Mouse (Mus musculus): ENCODE measurements around the gene Obox6.

Obox6 gene

DNA sequence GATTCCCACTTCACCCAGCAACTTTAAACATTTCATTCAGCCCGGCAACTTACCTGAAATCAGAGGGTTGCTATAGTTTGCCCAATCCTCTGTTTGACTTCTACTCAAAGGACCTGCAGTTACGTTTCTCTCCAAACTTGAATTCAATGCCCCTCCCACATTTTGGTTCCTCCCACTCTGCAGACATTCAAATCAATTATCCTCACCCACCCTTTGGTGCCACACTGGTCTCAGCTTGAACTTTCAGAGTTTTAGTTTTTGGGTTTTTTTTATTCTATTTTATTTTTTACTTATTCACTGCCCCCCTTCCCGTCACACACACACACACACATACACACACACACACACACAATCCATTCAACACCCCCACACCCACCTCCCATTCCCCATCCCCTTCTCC, at the start of gene Obox6:
Gene Obox6, minus strand, starts transcription at position 101 of the 400 bp plus-strand sequence.
- ATAC-seq (ENCODE audit: insufficient number of reproducible peaks, low FRiP score, low TSS enrichment) = no peak

- no peak for ATAC-seq (ENCODE audit: insufficient number of reproducible peaks, low FRiP score, low TSS enrichment)
Observed at GRCm38 (mm10) chr7:15884127-15884526, 44.6 kb upstream of the Obox6 start.

GRCm38 (mm10) chr7:15882317-15882716, 42.8 kb upstream of the Obox6 start, which contains the start of gene Crxos:
Gene Crxos, plus strand, starts transcription at chr7:15882617.
- ATAC-seq (ENCODE audit: insufficient number of reproducible peaks, low FRiP score, low TSS enrichment) = no peak

- ATAC-seq (ENCODE audit: insufficient number of reproducible peaks, low FRiP score, low TSS enrichment) = no peak
Observed at GRCm38 (mm10) chr7:15881831-15882230, 42.4 kb upstream of the Obox6 start.

- ATAC-seq (ENCODE audit: insufficient number of reproducible peaks, low FRiP score, low TSS enrichment) = no peak
Observed at GRCm38 (mm10) chr7:15881388-15881787, 41.9 kb upstream of the Obox6 start.

DNA sequence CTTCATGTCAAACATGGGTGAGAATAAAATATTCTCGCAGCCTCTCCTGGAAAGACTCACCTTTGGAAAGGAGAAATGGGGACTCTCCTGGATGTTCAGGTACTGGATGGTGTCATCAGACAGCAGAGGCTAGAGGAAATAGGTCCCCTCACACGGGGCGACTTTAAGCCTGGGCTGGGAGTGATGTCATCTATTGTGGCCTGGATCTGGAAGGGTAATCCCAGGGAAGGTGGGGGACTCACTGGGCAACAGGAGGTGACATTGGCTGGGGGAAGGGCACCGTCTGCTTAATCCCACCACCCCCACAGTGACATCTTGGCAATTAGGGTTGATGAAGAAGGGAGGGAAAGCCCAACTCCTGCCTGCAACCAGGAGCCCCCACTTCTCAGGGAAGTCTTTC, 40.3 kb upstream of the Obox6 start, which contains the start of gene Crx:
Gene Crx, minus strand, starts transcription at position 213 of the 400 bp plus-strand sequence.
- ATAC-seq (ENCODE audit: insufficient number of reproducible peaks, low FRiP score, low TSS enrichment) = no peak

DNA sequence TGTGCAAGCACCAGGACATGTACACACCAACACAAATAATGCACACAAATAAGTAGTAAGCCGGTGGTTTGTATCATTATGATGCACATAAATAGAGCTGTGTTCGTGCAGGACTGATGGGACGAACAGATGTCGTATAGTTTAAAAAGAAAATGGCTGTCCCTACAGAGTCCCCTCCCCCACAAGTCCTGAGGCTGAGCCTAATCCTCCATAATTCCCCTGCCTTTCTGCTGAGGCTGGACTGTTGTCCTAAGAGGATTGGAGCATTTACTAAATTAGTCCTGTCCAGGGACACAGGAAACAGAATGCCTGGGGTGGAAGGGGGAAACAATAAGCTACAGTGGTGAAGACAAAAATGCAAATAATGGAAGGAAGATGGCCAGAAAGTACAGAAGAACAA, 24.6 kb upstream of the Obox6 start:
- no peak for ATAC-seq (ENCODE audit: insufficient number of reproducible peaks, low FRiP score, low TSS enrichment)

DNA sequence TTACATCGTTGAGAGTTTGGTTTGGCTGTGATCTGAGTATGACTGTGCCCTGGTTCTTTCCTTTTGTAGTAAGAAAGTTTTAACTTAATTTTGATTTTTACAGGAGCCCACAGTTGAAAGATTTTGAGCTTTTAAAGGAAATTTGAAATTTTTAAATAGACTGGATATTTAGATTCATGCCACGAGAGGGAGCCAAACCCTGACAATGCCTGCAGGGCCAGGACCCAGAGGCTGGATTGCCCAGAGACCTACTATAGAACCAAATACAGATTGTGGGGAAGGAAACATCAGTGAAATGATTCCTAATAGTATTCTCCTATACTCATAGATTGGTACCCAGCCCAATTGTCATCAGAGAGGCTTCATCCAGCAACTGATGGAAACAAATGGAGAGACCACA, 20.2 kb upstream of the Obox6 start:
- ATAC-seq (ENCODE audit: insufficient number of reproducible peaks, low FRiP score, low TSS enrichment) = no peak

Data from cerebellum, adult (tissue).